Mouse (Mus musculus) cerebellum, adult 11-12 months (tissue): ENCODE measurements around the gene Sinhcaf.
A peak's percentile ranks its signal among the peaks of the same experiment; 100 is the strongest.
"Not testable (repeated sequence)": the region's sequence is repeated elsewhere in the genome, so short reads cannot be mapped to it uniquely, and the experiment has no call there.

Experiments used
- DNase-seq: peaks from one replicate; pipeline ENCODE4 v3.0.0; 2022

The Sinhcaf gene

DNA sequence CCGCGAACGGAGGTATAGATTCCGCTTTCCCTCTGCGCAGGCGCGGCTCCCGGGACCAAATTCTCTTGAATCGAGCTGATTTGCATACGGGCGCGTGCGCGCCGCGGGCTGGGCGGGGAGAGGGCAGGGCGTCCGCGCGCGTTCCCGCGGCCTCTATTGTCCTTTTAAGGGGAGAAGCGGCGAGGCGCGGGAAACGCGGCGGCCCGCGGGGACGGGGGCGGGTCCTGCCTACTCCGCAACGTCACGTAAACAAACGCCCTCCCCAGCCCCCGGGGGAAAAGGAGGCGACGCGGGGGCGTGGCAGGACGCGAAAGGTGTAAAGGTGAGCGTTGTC is at the start of gene Sinhcaf:
TSS of gene Sinhcaf (minus strand) at position 59 of the 334 bp plus-strand sequence.
- DNase-seq: peak; percentile 97

DNA sequence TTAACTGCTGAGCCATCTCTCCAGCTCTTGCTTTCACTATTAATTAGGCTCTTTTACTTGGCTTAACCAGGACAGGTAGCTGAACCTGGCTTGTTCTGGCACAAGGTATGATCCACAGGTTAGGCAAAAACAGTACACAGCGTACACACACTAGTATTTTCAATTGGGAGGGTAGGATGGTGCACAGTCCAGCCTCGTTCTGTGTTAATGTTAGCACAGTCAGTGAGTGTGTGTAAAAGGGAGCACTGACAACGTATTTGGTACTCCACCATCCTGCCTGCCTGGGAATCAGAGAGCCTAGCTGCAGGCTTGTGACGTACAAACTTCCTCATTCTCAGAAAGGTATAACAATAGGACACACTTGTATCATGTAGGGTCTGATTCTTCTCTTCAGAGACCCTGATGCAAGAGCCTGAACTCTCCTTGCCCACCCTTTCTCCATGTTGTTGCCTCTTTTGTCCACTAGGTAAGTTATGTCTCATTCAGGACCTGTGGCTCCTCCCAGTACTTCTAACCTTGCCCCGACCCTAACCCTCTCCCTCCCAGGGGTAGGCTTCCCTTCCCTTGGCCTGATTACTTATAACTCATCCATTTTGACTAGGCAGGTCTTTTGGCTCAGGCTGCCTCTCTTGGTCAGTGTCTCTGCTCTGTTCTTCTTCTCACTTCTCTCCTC is 48.2 kb upstream of the Sinhcaf start:
- no peak for DNase-seq

DNA sequence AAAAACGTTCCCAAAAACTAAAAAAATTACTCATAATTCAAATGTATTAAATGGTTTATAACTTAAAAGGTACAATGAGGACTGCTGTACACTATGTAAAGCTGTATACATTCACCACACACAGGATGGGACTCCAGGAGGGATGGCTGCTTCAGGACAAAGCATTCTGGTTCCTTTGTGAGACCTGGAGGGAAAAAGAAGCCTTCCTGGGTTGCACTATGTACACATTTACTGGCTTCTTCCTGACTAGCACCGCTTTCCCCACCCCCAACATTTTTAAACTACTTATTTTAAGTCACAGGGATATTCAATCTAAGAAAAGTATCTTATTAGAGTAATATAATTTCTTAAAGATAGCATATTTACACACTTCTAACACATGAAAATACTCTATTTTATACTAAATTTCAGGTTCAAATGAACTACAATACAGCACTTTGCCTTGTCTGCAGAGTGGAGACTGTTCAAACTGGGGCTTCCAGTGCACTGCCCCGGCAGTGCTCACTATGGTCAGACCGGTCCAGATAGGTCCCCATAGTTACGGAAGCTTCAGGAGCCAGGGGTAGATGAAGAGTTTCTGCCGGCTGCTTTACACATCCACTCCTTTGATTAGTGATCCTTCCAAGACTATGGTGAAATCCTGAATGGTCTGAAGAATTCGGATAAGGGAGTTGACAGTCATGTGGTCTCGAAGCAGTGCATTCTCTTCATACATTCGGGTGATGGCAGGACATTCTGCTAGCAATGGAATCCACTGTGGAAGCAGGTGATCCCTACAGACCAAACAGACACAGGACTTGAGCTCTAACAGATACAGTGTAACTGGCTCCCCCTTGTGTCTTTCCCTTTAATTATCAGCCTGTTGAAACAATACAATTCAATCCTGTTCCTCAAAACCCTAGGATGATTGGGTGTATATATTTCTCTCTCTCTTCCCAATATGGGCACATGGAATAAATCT is 47.1 kb upstream of the Sinhcaf start:
- DNase-seq: no peak

DNA sequence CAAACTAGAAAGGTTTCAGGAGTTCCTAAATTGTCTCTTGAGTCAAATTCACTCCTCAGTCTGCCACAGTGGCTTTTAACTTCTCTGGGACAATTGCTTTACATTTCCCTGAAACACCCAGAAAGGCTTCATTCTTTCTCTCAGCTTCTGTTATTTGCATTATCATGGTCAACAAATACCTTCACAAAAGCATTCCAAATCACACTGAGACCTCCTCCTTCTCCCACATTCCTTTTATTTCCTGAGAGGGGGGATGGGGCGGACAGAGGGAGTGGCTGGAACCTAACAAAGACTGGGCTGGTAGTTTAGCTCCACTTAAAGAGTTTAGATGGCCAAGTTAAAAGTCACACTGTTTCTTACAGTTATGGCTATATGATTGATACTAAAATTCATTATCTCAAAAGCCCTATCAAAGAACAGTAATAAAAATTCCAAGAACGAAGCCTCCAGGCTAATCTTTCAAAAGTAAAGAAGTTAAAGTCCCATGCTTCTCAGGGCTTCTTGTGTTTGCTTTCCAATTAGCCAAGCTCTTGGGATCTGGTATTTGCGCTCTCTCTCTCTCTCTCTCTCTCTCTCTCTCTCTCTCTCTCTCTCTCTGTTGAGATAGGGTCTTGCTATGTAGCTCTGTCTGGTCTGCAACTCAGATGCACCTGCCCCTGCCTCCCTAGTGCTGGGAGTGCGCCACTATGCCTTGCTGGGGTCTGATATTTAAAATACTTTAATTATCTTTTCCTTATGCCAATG is 46.3 kb upstream of the Sinhcaf start:
- DNase-seq: no peak

DNA sequence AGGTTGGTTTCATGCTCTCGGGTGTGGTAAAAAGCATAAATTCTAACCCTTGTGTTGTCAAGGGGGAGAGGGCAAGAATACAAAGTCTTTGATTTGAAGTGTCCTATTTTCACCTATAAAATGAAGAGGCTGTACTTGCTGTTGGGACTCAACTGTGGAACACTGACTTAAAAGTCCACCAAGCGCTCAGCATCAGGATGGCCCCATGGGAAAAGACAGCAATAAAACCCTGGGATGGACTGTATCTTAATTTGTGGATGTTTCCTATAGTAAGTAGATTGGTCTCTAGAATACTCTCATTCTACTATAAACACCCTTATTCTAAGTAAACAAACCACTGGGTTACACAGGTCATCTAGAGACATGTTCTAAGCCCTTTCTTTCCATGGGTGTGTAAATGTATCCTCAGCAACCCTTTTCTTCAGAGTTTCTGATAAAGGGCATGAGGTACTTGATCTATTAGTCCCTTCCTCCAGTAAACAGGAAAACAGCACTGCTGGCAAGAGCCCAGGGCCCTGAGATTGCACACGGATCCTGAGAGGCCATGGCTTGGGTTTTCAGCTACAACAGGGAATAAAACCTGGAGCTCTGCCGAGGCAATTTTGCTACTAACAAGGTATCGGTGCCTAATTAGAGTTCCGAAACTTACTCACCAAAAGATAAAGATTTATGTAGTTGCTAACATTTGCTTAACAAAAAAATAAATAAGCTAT is 45.5 kb upstream of the Sinhcaf start:
- no peak for DNase-seq

DNA sequence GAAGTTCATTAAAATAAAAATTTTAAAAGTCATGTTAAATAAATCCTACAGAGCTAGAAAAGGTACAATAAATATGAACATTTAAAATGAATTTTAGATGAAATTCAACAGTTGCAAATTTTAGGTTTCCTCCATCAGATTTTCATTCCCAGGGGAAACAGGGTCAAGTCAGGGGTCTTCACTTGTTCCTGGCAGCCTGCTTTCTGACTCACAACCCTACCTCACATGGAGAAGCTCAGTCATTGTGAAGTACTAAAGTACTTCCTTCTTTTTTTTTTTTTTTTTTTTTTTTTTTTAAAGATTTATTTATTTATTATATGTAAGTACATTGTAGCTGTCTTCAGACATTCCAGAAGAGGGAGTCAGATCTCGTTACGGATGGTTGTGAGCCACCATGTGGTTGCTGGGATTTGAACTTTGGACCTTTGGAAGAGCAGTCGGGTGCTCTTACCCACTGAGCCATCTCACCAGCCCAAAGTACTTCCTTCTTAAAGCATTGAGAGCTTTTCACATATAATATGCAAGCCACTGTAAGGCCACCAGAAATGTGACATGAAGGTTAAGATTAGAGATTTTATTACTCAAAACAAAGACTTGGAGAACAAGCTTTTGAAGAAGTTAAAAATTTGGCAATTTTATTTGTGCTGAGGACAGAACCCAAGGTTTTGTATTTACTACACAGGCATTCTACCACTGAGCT is 43.7 kb upstream of the Sinhcaf start:
- DNase-seq: not testable (repeated sequence)

DNA sequence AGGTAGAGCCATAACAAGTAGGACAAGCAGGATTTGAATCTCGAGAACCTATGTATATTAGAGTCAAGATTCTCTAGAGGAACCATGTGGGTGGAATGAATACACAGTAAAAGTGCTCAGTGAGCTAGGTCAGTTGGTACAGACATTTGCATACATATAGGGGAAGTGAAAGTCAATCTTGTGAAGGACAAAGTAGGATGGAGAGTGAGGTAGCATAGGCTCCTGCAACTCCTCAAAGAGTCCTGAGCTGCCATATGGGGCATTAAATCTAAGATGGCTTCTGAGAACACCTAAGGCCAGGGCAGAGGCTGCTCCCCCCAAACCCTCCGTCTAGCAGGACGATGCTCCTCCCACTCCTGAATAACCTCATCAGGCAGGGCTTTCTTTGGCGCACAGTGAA is 39.7 kb upstream of the Sinhcaf start:
- no peak for DNase-seq

DNA sequence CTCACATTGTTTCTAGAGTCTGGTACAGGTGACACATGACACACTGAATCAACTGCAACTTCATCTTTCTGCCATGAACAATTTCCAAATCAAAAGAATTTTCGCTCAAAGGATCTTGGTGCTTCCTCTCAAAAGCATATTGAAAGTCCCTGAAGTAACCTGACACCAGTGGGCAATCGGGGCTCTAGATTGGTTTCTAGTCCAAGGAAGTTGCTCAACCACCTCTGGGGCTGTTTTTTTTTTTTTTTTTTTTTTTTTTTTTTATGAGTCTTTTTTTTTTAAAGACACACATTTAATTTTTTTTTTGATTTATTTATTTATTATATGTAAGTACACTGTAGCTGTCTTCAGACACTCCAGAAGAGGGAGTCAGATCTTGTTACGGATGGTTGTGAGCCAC is 34.2 kb upstream of the Sinhcaf start:
- DNase-seq: no peak

DNA sequence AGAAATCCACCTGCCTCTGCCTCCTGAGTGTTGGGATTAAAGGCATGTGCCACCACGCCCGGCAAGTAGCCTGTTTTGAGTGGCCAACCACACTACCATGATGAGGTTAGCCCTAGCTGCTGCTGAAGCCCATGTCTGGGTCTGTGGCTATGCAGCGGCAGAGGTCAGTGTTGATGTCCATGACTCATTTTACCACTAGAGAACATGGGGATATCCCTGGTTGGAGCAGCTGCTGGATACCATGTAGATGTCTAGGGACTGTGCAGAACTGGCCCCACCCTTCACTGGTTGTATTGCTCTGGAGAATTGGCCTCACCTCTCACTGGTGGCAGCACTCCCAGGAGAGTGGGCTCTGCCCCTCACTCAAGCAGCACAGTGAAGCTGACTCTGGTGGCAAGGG is 28.8 kb upstream of the Sinhcaf start:
- no peak for DNase-seq

DNA sequence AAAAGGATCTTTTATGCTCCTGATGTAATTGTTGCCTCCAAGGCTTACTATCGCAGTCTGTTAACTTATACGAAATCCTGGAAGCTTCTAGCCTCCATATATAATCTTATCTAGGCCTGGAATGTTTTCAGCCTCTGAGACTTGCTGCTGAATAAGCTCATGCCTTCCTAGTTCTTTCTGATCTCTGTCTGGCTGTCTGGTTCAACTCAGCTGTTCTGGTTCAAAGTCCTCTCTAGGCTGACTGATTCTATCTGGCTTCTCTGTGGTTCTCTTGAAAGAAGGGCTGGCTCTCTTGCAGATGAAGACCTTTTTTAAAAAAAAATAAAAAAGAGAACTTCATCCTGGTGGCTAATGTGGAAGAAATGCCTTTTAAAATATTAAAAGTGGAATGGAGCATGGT is 26.6 kb upstream of the Sinhcaf start:
- no peak for DNase-seq

DNA sequence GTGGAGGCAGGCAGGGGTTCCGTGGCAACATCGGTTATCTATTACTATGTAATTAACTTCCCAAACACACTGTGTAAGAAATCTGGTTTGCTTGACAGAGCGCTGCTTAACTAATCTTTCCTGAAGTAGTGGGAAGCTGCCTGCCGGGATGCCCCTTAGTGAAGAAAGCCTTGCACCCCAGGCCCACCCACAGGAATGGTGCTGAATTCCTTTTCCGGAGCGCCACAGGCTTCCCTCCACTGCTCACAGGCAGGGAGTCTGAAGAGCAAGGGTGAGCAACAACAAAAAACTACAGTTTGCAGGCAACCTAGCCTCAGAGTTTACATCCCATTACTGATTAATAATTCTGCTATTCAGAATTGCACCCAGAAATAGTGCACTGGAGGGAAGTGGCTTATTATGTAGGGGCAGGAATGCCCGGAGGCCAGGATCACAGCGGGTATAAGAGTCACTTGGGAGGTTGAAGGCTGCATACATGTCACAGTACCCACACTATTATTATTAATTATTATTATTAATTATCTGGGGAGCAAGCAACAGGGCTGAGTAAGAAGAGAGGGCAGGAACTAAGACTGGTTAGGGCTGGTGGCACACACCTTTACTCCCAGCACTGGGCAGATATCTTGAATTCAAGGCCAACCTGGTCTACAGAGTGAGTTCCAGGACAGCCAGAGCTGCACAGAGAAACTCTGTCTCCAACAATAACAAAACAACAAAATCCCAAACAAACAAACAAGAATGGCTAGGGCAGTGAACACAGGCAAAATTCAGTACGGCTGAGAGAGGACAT is 26.0 kb upstream of the Sinhcaf start:
- DNase-seq: no peak

DNA sequence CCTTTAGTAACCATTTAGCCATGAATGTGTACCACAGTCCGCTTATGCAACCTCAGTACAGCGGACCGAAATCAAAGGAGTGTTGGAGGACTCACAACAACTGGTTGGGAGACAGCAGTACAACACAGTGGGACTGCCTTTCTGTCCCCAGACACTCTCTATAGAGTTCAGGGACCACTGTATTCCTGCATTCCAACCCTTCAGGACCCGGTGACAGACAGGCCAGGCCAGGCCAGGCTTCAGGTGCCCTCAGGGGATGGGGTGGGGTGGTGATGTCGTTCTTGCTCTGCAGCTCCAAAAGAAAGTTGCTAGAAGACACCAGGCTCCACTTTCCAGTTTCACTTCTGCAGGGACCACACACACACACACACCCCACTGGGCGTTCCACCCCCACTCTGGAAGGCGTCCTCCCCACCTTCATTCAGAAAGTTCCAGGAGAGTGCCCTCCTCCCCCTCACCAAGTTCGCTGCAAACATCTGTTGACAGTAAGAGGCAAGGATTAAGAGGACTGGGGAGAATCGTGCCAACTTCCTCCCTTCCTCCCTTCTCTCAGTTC is 25.2 kb upstream of the Sinhcaf start:
- DNase-seq: no peak

DNA sequence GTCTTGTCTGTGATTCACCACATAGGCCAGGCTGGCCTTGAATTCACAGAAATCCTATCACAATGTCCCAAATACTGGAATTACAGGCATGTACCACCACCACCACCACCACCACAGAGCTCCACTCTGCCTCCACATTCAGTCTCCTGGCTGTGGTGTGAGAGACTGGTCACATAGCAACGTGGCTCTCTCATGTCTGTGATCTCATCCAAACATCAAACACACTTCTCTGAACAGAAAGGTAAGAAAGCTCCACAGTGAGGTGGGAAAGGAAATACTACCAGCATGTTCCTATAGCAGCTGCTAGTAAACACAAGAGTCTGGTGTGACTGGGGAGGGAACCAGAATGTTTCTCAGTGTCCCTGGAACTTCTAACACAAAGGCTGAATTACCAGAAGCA is 15.0 kb upstream of the Sinhcaf start:
- DNase-seq: no peak

DNA sequence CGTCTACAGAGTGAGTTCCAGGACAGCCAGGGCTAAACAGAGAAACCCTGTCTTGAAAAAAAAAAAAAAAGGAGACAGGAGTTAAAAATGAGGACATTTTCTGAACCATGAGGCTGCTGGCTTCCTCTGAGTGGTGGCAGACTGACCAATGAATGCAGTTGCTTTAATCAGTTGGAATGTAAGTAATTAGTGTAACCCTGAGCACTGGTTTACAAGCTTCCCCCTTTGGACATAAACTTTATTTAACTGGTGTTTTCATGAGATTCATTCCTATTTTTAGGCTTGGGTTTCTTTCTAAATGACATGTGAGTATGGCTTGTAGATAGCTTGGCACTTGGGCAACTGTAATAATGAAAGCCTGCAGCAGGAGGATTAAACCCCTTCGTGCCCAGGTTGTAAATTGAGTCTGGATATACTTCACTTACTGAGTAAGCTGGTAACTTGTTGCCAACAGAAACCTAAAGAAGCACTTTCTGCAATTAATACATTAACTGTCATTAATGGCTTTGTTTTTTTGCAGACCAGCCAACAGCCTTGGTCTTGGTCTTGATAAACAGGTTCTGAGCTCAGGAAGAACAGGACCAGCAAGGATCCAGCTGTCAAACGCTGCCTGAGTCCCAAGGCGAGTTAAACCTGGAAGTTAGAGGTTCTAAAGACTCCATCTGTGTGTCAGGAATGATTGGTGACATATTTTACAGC is 13.4 kb upstream of the Sinhcaf start:
- DNase-seq: no peak

DNA sequence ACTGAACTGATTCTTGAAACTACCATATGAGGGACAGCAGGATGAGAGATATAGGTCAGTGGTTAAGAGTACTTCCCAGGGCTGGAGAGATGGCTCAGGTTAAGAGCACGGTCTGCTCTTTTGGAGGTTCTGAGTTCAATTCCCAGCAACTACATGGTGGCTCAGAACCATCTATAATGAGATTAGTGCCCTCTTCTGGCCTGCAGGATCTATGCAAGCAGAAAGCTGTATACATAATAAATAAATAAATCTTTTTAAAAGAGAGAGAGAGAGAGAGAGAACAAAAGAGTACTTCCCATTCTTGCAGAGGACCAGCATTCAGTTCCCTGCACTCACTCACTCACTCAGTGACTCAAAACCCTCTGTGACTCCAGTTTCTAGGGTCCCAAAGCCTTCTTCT is 12.4 kb upstream of the Sinhcaf start:
- DNase-seq: no peak

DNA sequence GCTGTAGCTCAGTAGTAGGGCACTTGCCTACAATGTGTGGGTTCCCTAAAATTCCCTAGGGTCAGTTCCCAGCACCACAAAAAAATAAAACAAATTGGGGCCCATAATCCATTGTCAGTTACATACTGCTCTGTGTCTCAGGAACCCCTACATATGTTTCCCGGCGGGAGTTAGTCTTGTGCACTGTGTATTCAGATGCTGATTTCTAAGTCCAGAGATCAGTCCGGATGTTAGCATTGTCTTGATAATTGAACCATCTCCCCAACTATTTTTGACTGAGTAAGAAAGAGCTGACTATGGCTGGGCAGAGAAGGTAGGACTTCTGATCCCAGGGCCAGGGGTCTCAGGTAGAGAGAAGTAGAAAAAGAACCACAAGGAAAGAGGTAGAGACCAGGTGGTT is 10.8 kb upstream of the Sinhcaf start:
- no peak for DNase-seq

DNA sequence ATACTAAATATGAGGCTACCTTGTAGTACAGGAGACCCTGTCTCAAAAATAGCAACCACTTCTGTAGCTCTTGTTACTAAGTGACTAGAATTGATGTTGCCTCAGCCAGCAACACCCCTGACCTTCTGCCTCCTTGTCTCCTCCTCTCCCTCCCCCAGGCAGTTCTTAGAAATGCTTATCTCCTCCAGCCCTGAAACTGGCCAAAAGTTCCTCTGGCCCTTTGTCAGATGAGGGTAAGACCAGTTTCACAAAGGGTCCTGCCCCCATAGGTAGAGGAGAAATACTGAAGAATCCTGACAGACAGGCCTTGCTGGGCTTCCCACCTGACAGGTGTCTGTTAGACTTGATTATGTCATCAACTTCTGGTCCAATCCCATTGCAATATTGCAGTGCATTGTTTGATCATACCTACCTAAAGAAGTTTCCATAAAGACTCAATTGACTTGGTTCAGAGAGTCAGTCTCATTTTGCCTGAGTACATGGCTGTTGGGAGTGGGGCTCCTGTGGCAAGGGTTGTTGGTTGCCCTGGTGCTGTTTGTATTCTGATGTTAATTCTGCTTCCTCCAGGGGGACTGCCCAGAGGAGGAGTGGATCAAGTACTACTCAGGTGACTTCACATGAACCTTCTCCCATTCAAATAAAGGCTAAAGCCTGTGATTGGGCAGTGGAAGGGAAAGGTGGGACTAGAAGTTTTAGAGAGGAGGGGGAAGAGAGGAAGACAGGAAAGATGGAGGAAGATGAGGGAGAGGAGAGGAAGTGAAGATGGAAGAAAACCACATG is 9.6 kb upstream of the Sinhcaf start:
- DNase-seq: no peak

DNA sequence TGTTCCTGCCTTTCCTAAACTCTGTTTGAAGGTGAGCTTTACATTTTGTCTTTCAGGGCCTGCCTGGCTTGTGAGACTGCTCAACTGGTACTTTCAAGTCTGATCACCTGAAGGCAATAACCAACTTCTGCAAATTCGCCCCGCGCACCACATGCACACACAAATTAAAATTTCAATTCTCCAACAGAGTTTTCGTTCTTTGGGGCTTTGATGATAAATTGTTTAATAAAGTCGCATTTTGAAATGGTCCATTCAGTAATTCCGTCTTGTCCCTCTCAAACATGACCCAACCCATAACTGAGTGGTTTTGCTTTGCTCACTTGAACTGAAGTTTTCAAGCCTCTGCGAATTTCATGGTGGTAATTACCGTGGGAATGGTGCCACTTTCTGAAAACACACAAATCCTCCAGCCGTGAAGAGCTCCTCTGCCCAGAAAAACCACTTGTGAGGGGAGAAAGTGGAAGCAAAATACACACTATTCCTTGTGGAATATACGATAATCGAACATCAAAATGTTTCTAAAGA is 676 bp upstream of the Sinhcaf start:
- no peak for DNase-seq
